Mouse (Mus musculus) G1E (cell line): ENCODE measurements around the gene Rnase2b.

Source experiments
- CTCF ChIP-seq: IDR thresholded peaks from 2 replicates; pipeline ENCODE4 v1.5.1; 2012; ENCODE audit warnings: low read depth, low read length, inconsistent platforms, mixed read lengths
- GATA1 ChIP-seq: IDR thresholded peaks from 2 replicates; pipeline ENCODE4 v1.6.1; 2012; ENCODE audit warnings: borderline replicate concordance, low read length, inconsistent platforms, mixed read lengths

DNA sequence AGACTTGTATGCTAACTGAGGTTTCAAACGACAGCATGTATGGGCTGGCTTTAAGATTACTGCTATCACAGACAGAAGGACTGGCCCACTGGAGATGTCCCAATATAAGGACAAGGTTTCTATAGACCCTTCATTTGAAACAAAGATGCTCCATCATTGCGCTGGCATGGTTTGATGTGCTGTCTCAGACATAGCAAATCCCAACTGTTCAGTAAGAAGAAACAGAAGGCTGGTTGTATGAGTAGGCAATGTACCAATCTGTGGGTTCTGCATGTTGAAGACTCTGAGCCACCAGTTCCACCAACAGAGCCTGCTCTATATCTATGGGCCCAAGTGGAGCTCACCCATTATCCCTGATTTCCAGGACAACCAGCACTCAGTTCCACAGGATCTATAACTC is 41.1 kb downstream of the Rnase2b start, which contains the start of gene Ear14:
- TF ChIP-seq CTCF (no peak), GATA1 (no peak)
